Mouse (Mus musculus) ovary, postnatal 14 days (tissue): ENCODE measurements around the gene Chsy1.
"Not testable (repeated sequence)": the region's sequence is repeated elsewhere in the genome, so short reads cannot be mapped to it uniquely, and the experiment has no call there.

Experiments
- DNase-seq: peaks from one replicate; pipeline ENCODE4 v3.0.0; 2022; ENCODE audit warnings: low spot score

Chsy1 gene

DNA sequence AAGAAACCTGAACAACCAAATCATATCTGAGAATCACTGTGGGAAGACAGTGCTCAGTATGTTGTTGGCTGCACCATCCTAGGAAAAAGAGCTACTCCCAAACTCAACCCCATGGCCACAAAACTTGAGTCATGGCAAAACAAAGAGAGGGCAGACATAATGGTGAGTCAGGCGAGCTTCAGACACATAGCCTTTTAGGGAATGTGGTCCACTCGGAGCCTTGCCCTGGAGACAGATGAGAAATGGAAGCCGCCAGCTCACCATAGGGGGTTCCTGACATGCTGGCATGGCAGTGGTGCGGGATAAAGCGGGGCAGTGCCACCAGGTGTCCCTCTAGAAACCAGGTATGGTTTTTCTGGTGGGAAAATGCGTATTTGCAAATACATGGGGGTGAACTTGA, 68.8 kb downstream of the Chsy1 start:
- no peak for DNase-seq

GRCm38 (mm10) chr7:66179120-66179581, 69.8 kb downstream of the Chsy1 start:
- DNase-seq = no peak

- no peak for DNase-seq
Observed at GRCm38 (mm10) chr7:66179711-66180110, 70.4 kb downstream of the Chsy1 start.

GRCm38 (mm10) chr7:66180260-66180659, 70.9 kb downstream of the Chsy1 start:
- DNase-seq = no peak

- no peak for DNase-seq
Observed at GRCm38 (mm10) chr7:66180711-66181365, 71.5 kb downstream of the Chsy1 start.

- DNase-seq = no peak
Observed at GRCm38 (mm10) chr7:66182075-66182715, 72.9 kb downstream of the Chsy1 start.

GRCm38 (mm10) chr7:66183404-66183803, 74.1 kb downstream of the Chsy1 start:
- no peak for DNase-seq

DNA sequence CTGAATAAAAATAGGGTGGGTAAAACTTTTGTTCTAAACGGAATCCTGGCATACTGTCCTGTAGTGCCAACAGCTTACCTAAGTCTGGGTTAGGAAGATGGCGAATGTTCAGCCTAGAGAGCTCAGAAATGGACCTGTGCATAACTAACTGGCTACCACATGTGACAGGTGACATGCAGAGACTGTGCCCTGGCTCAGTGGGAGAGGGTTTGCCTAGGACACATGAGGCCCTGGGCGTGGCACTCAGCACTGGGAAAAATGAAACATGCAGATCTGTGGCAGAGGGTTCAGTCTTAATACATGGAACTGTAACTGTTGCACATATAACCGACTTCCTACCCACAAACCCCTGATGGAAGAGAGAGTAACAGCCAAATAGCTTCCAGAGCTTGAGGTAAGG, 74.7 kb downstream of the Chsy1 start:
- DNase-seq = no peak

GRCm38 (mm10) chr7:66185370-66185769, 76.1 kb downstream of the Chsy1 start:
- DNase-seq = no peak

DNA sequence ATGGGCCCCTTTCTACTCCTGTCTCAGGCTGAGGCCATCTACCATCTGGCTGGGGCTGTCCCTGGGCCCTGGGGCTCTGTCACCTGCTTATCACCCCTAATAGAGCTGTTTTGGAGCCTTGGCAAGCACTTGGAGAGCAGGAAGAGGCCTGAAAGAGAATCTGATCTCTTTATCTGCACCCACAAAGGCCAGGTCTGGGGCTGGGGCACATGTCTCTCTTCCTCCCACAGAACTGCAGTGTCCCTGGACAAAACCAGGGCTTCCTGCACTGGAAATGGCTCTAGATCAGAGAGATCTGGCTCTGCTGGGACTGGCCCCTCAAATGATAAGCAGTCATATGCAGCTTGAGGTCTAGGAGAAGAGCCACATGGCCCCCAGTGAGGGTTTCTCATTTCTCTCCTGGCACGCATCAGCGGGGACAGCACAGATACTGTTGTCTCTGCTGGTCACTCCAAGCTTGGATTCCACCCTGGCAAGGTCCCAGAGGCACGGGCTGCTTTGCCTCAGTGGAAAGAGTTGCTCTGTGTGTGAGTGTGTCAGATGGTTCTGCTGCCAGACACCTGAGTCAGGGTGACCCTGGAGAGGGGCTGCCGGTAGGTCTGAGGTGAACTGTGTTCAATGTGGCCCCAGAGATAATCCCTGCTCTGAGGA, 78.4 kb downstream of the Chsy1 start:
- no peak for DNase-seq

- DNase-seq = not testable (repeated sequence)
Observed at GRCm38 (mm10) chr7:66190385-66190784, 81.1 kb downstream of the Chsy1 start.

GRCm38 (mm10) chr7:66194511-66194910, 85.2 kb downstream of the Chsy1 start:
- DNase-seq = no peak

DNA sequence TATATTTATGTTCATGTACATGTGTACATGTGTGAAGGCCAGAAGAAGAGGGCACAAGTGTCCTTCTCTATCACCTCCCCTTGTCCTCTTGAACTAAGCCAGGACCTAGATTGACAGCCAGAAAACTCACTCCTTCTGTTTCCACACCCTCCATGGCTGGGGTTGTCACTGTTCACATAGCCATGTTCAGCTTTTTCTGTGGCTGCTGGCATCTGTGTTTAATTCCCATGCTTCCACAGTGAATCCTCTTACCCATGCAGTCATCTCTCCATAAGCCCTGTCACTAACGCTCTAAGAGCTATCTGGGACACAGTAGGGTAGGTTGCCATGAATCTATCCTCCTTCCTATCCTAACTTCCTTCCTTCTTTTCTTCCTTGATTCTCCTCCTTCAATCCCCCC, 86.6 kb downstream of the Chsy1 start:
- DNase-seq = no peak

GRCm38 (mm10) chr7:66196609-66197445, 87.5 kb downstream of the Chsy1 start:
- DNase-seq = no peak

DNA sequence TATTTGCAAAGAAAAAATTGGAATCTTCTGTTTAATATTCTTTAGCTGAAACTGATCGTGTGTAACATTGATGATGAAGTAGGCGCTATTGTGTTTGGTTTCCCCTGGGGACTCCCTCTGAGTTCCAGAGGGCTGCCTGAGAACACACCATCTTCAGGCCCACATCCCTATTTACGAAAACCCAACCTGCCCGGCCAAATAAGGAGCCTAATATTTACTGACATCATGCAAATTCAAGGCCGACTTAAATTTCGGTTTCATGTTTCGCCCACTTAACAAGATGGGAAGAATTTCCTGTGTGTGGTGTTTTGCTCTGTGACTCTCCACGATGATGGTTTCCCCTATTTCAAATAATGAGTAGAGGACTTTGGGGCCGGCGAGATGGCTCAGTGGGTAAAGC, 89.1 kb downstream of the Chsy1 start:
- no peak for DNase-seq

DNA sequence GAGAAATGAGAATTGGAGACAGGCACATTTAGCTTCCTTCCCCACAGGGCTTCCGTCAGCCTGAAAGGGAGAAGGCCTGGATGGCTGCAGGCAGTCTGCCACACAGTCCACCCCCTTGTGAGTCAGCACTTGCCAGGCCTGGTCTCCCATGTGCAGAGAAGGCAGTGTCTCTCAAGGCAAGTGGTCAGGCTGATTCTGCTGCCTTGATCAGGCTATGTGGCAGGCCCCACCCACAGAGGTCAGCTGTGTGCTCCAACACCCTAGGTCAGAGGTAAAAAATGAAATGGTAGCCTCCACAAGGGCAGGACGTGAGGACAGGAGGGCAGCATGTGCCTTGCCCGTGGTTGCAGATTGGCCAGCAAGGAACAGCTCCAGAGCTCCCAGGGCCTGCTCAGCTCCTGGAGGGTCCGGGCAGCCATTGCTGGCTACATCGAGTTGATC, 90.1 kb downstream of the Chsy1 start:
- DNase-seq = no peak

DNA sequence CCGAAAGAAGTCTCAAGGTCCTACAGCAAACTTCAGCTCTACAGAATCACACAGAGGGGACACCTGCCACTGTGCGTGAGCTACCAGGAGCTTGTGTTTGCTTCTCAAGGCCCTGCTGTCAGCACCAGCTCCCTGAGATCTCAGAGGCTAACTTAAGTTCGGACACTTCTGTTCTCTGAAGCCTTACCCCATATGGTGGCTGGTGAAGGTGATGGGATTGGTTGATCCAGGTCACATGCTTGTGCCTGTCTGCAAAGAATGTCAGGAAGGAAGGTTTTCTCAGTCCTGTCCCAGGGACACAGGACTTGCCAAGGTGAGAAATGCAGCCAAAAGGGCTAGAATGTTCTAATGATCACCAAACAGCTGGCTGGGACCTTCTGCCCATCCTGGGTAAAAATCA, 91.1 kb downstream of the Chsy1 start:
- no peak for DNase-seq

DNA sequence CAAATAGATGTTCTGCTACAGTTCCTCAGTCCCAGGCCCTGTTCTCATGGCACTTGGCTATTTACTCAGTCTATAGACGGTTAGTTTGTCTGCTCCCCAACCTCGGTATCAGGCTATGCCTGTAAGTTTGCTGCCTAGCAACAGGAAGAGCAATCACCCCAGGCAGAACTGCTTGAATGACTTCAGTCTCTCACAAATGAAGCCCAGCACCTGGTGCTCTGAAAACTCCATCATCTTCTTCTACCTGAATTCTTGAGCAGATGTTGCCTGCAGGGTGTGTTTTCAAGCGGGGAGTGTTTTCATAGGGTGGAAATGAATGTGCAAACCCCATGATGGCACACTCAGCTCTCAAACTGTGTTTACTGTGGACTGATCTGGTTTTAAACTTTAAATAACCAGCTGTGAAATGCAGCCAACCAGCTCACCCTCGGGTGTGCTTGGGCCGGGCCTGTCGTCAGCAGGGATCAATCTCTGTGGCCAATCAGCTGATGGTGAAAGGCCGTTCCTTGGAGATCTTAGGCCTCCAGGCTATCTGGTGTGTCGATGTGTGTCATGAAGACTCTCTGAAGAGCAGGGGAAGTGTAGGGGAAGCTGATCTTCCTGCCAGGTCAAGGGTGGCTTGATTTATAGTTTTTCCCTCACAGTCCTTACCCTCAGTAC, 91.6 kb downstream of the Chsy1 start:
- DNase-seq = no peak

GRCm38 (mm10) chr7:66201657-66202056, 92.3 kb downstream of the Chsy1 start:
- DNase-seq = no peak

- DNase-seq = no peak
Observed at GRCm38 (mm10) chr7:66209920-66210319, 100.6 kb downstream of the Chsy1 start.

- no peak for DNase-seq
Observed at GRCm38 (mm10) chr7:66212887-66213286, 103.6 kb downstream of the Chsy1 start.

DNA sequence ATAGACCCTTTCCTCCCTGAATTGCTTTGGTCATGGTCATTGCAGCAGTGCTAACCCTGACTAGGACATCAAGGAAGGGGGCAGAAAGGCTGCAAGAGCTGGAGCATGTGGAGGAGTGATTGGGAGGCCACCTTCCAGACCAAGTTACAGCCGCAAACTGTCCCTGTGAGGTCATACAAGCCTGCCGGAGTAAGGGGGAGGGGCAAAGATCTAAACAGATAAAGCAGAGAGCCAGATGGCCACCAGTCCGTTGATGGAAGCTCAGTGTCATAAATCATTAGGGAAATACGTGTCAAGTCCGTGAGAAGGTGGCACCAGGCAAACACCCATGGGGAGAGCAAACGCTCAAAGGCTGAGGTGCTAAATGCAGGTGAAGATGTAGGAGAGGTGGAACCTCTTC, 105.2 kb downstream of the Chsy1 start:
- no peak for DNase-seq
